In genomic region chr7:145056320-145056719, GRCm38 (mm10) we compare ENCODE assay signal across 11 mouse cellular contexts.
DNase-seq lines count a peak whose midpoint lies in the region; ATAC-seq and TF ChIP-seq lines count a peak whose summit lies in the region.
"Had no signal": no experiment of that assay in that cellular context is flagged by ENCODE, and none has a peak within 500 bp of the region (broad histone marks: within the 10 kb centered on the region; RNA-seq: fewer than 3 reads in every experiment).

No protein-coding gene starts in this region.

- DNase-seq in midbrain, embryonic 14.5 days: peak; percentile 7
- peak; percentile 35 for DNase-seq in kidney, postnatal 14 days
- peak; percentile 35 to 68 for DNase-seq in lung, postnatal 4 days
- DNase-seq in thymus, adult 2 months: no peak
- DNase-seq in cerebellum, postnatal 4 days (ENCODE audit: low spot score in 2 of 2): no peak
- DNase-seq in embryo, embryonic 10.5 days (ENCODE audit: low spot score): no peak
- DNase-seq: heart, adult 11 months had no signal

- H3K9me3 ChIP-seq in midbrain, embryonic 14.5 days (ENCODE audit: control insufficient read depth, low read length): peaks cover 8% of the 10 kb centered on the region
- no peaks in the 10 kb centered on the region; the same call in 1 of the 2 replicates for H3K9me3 ChIP-seq in midbrain, embryonic 13.5 days
- no peaks in the 10 kb centered on the region for H3K9me3 ChIP-seq in embryonic facial prominence, embryonic 12.5 days
- H3K9me3 ChIP-seq: stomach, embryonic 15.5 days had no signal

- no peak overlapping the region for H3K4me3 ChIP-seq in midbrain, embryonic 14.5 days (replicated peaks; ENCODE audit: low read depth, low read length)
- no peak overlapping the region for H3K4me3 ChIP-seq in midbrain, embryonic 13.5 days (replicated peaks)
- no peak overlapping the region for H3K4me3 ChIP-seq in embryonic facial prominence, embryonic 12.5 days
- H3K4me3 ChIP-seq in thymus, adult 2 months (ENCODE audit: control insufficient read depth, insufficient read depth, low read length): no peak overlapping the region
- H3K4me3 ChIP-seq: stomach, embryonic 15.5 days had no signal

- H3K27ac ChIP-seq in midbrain, embryonic 14.5 days (replicated peaks; ENCODE audit: low read depth, low read length): no peak overlapping the region
- H3K27ac ChIP-seq in midbrain, embryonic 13.5 days: no peak overlapping the region
- H3K27ac ChIP-seq in embryonic facial prominence, embryonic 12.5 days: no peak overlapping the region
- no peak overlapping the region for H3K27ac ChIP-seq in thymus, adult 2 months (ENCODE audit: control insufficient read depth, insufficient read depth, low read length)
- H3K27ac ChIP-seq: stomach, embryonic 15.5 days had no signal

- no peak for ATAC-seq in midbrain, embryonic 14.5 days (ENCODE audit: low FRiP score, low TSS enrichment)
- no peak for ATAC-seq in midbrain, embryonic 13.5 days
- peak; percentile 52; the same call in 1 of the 2 replicates for ATAC-seq in embryonic facial prominence, embryonic 12.5 days (ENCODE audit: insufficient number of reproducible peaks, insufficient read depth, low FRiP score, low TSS enrichment)
- ATAC-seq: inflammation-experienced regulatory T-cells, adult 6 months had no signal

- no peak overlapping the region for H3K4me2 ChIP-seq in midbrain, embryonic 14.5 days (ENCODE audit: low read length)
- no peak overlapping the region for H3K4me2 ChIP-seq in midbrain, embryonic 13.5 days (replicated peaks)
- no peak overlapping the region for H3K4me2 ChIP-seq in embryonic facial prominence, embryonic 12.5 days (replicated peaks)
- H3K4me2 ChIP-seq: stomach, embryonic 15.5 days had no signal

- TF ChIP-seq CTCF in thymus, adult 2 months (IDR thresholded peaks at IDR 0.05; ENCODE audit: borderline replicate concordance, control insufficient read depth, extremely low read depth, insufficient read depth, low read length, poor library complexity): no peak

- H3K4me1 ChIP-seq in midbrain, embryonic 14.5 days (ENCODE audit: control insufficient read depth, insufficient read depth, low read length): no peaks in the 10 kb centered on the region
- no peaks in the 10 kb centered on the region for H3K4me1 ChIP-seq in midbrain, embryonic 13.5 days (replicated peaks)
- no peaks in the 10 kb centered on the region for H3K4me1 ChIP-seq in embryonic facial prominence, embryonic 12.5 days
- no peaks in the 10 kb centered on the region; the same call in 1 of the 2 replicates for H3K4me1 ChIP-seq in thymus, adult 2 months (replicated peaks; ENCODE audit: control insufficient read depth, insufficient read depth, low read length)
- H3K4me1 ChIP-seq: stomach, embryonic 15.5 days had no signal

- no peaks in the 10 kb centered on the region for H3K36me3 ChIP-seq in midbrain, embryonic 14.5 days (ENCODE audit: control insufficient read depth, insufficient read depth, low read length)
- H3K36me3 ChIP-seq in midbrain, embryonic 13.5 days: no peaks in the 10 kb centered on the region
- no peaks in the 10 kb centered on the region for H3K36me3 ChIP-seq in embryonic facial prominence, embryonic 12.5 days
- H3K36me3 ChIP-seq in thymus, adult 2 months (ENCODE audit: control insufficient read depth, insufficient read depth, low read length): no peaks in the 10 kb centered on the region
- H3K36me3 ChIP-seq: stomach, embryonic 15.5 days had no signal

- no peak for TF ChIP-seq POLR2A in thymus, adult 2 months (IDR thresholded peaks at IDR 0.05; ENCODE audit: control insufficient read depth, extremely low read depth, insufficient read depth, low read length, poor library complexity)

- H3K27me3 ChIP-seq in midbrain, embryonic 14.5 days (ENCODE audit: control insufficient read depth, insufficient read depth, low read length): no peaks in the 10 kb centered on the region
- H3K27me3 ChIP-seq in midbrain, embryonic 13.5 days: no peaks in the 10 kb centered on the region
- H3K27me3 ChIP-seq in embryonic facial prominence, embryonic 12.5 days: no peaks in the 10 kb centered on the region
- no peaks in the 10 kb centered on the region for H3K27me3 ChIP-seq in thymus, adult 2 months (ENCODE audit: control insufficient read depth, insufficient read depth, low read length)
- H3K27me3 ChIP-seq: stomach, embryonic 15.5 days had no signal

- no peak overlapping the region for H3K9ac ChIP-seq in midbrain, embryonic 14.5 days (replicated peaks; ENCODE audit: low read length)
- H3K9ac ChIP-seq in midbrain, embryonic 13.5 days (replicated peaks): no peak overlapping the region
- no peak overlapping the region for H3K9ac ChIP-seq in embryonic facial prominence, embryonic 12.5 days
- H3K9ac ChIP-seq: stomach, embryonic 15.5 days had no signal

- WGBS in midbrain, embryonic 14.5 days: 62% methylated on average over 7 of the region's 7 CpGs
- WGBS in midbrain, embryonic 13.5 days: 58% methylated on average over 7 of the region's 7 CpGs
- WGBS in embryonic facial prominence, embryonic 12.5 days: 47% methylated on average over 7 of the region's 7 CpGs
- WGBS in thymus, adult 2 months: 72% methylated on average over 7 of the region's 7 CpGs

Comparison
In these comparisons a context has a peak if more than half of its experiments do, and no peak if none do; other contexts are left out.
1. DNase-seq: peak in midbrain, embryonic 14.5 days (single experiment), kidney, postnatal 14 days (single experiment) and lung, postnatal 4 days (2 of 2); none in thymus, adult 2 months (single experiment), cerebellum, postnatal 4 days (0 of 2) and embryo, embryonic 10.5 days (single experiment).